Mouse (Mus musculus): ENCODE measurements around the gene Mrps6. TPM values are rescaled to one million over a fixed set of nuclear protein-coding genes. Genes with fewer than 3 reads are reported as not detected.
A peak's percentile ranks its signal among the peaks of the same experiment; 100 is the strongest.

Gene Mrps6
- polyA plus RNA-seq, 1 experiment, result 129 TPM

DNA sequence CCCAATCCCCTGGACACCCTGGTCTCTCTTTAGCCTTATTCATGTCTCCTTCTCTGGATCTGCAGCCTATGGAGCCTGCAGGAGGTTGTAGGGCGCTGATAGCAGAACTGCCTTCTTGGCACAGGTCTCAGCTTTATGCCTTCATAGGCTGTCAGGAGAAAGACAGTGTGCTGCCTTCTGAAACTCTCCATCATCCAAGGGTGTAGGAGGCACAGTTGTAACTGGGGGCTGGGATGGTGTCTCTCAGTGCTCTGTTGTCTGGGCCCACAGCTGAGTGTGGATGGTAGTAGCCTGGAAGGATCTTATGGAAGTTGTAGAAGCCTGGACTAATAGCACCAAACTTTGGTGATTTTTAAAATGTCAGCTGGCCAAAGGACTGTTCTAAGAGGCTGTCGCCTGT is 46.9 kb downstream of the Mrps6 start:
- Histone ChIP-seq H3K4me3 (ENCODE audit: insufficient read depth, low read depth, low read length) (no peak overlapping the region), H3K27me3 (replicated peaks; ENCODE audit: control insufficient read depth, insufficient read depth, low read length) (no peaks in the 10 kb centered on the region), H3K27ac (ENCODE audit: insufficient read depth, low read depth, low read length) (peak overlapping the region; percentile 62), H3K36me3 (ENCODE audit: control insufficient read depth, insufficient read depth, low read length) (no peaks in the 10 kb centered on the region), H3K4me1 (ENCODE audit: control insufficient read depth, insufficient read depth, low read length) (peaks cover 32% of the 10 kb centered on the region; the same call in 1 of the 2 replicates)
- DNase-seq, result no peak
- TF ChIP-seq CTCF (conservative IDR thresholded peaks at IDR 0.05; ENCODE audit: insufficient read depth, insufficient read length, low read depth, low read length) (no peak), POLR2A (IDR thresholded peaks at IDR 0.05; ENCODE audit: low read depth, low read length) (no peak)
- WGBS, result 79% methylated on average over 2 of the region's 2 CpGs

DNA sequence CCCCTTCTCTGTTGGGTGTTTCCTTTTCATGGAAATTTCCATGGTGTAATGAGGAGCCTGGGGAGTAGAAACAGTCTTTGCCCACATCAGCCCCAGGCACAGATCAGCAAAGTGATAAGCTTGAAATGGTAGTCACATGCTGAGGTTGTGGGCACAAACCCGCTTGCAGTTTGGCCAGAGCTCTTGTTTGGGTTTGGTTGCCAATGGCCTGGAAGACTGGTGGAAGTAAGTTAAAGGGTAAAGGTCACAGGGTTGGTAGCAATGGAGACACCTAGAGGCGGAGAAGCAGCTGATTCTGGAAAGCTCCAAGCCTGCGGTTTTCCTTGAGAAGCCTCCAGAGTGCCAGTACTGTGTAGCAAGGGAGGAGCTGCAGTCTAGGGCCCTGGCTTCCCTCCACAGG is 47.6 kb downstream of the Mrps6 start:
- no peak for TF ChIP-seq CTCF (conservative IDR thresholded peaks at IDR 0.05; ENCODE audit: insufficient read depth, insufficient read length, low read depth, low read length)
- TF ChIP-seq POLR2A (IDR thresholded peaks at IDR 0.05; ENCODE audit: low read depth, low read length), result no peak
- Histone ChIP-seq H3K27me3 (replicated peaks; ENCODE audit: control insufficient read depth, insufficient read depth, low read length) (no peaks in the 10 kb centered on the region), H3K36me3 (ENCODE audit: control insufficient read depth, insufficient read depth, low read length) (no peaks in the 10 kb centered on the region), H3K4me3 (ENCODE audit: insufficient read depth, low read depth, low read length) (no peak overlapping the region), H3K27ac (ENCODE audit: insufficient read depth, low read depth, low read length) (peak overlapping the region; percentile 62), H3K4me1 (ENCODE audit: control insufficient read depth, insufficient read depth, low read length) (peaks cover 32% of the 10 kb centered on the region; the same call in 1 of the 2 replicates)
- DNase-seq, result peak; percentile 84
- 42% methylated on average over 3 of the region's 3 CpGs for WGBS

DNA sequence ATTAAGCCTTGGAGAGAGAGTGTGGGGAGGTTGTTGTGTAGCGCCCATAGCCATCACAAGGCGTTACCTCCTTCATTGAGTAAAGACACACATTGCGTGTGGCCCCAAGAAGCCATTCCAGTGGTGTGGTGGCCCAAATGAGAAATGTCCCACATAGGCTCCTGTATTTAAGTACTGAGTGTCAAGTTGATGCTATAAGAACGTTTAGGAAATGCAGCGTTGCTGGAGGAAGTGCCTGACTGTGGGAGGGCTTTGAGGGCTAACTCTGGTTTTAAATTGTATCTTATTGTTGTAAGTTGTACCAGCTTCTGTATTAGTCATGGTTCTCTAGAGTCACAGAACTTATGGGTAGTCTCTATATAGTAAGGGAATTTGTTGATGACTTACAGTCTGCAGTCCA is 49.3 kb downstream of the Mrps6 start:
- Histone ChIP-seq H3K27ac (ENCODE audit: insufficient read depth, low read depth, low read length) (no peak overlapping the region), H3K27me3 (replicated peaks; ENCODE audit: control insufficient read depth, insufficient read depth, low read length) (no peaks in the 10 kb centered on the region), H3K4me3 (ENCODE audit: insufficient read depth, low read depth, low read length) (no peak overlapping the region), H3K36me3 (ENCODE audit: control insufficient read depth, insufficient read depth, low read length) (no peaks in the 10 kb centered on the region), H3K4me1 (ENCODE audit: control insufficient read depth, insufficient read depth, low read length) (peaks cover 28% of the 10 kb centered on the region; the same call in 1 of the 2 replicates)
- no peak for DNase-seq
- WGBS, result 83% methylated on average over 5 of the region's 5 CpGs
- no peak for TF ChIP-seq CTCF (conservative IDR thresholded peaks at IDR 0.05; ENCODE audit: insufficient read depth, insufficient read length, low read depth, low read length)
- TF ChIP-seq POLR2A (IDR thresholded peaks at IDR 0.05; ENCODE audit: low read depth, low read length), result no peak

DNA sequence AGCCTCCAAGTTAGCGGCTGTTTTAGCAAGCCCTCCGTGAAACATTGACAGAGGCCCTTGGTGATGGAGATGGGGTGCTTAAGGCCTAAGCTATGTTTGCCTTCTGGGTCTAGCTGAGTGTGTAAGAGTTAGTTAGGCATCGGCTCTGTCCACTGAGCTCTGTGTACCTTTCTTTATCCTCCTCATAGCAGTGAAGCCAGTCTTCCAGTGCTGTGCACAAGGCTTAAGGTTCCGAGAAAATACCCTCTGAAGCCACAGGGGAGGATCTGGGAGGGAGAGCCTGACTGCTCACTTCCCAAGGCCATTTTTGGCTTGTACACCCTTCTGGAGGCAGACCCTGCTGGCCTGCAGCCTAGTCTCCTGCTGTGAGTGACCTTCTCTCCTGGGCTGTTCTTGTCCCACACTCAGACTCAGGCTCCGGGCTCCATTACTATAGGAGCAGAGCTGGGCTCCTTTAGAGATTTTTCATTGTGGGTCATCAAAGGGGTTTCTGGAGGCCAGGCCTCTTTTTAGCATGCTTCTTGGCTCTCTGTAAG is 56.7 kb downstream of the Mrps6 start:
- DNase-seq, result peak; percentile 63
- Histone ChIP-seq H3K36me3 (ENCODE audit: control insufficient read depth, insufficient read depth, low read length) (no peaks in the 10 kb centered on the region), H3K27me3 (replicated peaks; ENCODE audit: control insufficient read depth, insufficient read depth, low read length) (no peaks in the 10 kb centered on the region), H3K4me1 (ENCODE audit: control insufficient read depth, insufficient read depth, low read length) (0 out of 2 replicates have a peak, but pooled peaks cover 9% of the 10 kb centered on the region), H3K4me3 (ENCODE audit: insufficient read depth, low read depth, low read length) (no peak overlapping the region), H3K27ac (ENCODE audit: insufficient read depth, low read depth, low read length) (0 out of 2 replicates have a peak overlapping the region, but pooled peaks have one; percentile 24)
- TF ChIP-seq POLR2A (IDR thresholded peaks at IDR 0.05; ENCODE audit: low read depth, low read length) (no peak), CTCF (conservative IDR thresholded peaks at IDR 0.05; ENCODE audit: insufficient read depth, insufficient read length, low read depth, low read length) (no peak)
- WGBS, result 68% methylated on average over 5 of the region's 5 CpGs

DNA sequence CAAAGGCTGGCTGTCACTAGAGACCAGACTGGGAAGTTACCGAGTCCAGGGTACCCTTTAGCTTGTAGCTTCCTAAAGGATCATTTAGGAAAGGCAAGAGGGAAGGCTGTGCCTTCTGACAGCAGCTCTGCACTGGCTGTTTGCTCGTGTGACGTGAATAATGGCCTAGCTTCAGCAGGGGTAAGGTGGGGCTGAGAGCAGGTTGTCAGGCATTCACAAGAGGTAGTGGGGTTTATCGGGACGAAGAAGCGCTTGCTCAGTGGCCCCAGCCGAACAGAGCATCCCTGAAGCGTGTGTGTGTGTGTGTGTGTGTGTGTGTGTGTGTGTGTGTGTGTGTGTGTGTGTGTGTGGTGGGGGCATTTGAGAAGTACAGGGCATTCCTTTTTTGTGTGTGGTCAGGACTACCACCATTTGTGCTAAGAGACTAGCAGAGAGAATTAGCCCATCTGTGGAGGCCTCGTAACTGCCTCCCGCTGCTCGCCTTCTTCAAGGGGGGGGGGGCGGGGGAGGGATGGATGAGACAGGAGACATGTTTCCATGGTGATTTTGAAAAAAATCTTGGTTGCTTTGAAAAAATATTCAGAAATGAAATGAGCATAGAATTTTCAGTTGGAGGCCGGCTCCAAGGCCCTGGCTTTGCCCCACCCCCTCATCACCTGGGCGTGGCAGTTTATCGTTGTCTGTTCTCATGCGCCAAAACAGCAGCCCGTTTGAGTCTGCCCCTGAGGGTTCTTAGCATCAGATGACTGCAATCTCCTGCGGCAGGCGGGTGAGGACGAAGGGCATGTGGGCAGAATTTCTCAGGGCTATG is 57.7 kb downstream of the Mrps6 start:
- WGBS, result 47% methylated on average over 20 of the region's 20 CpGs
- H3K36me3 ChIP-seq (ENCODE audit: control insufficient read depth, insufficient read depth, low read length), result no peaks in the 10 kb centered on the region
- no peak for TF ChIP-seq POLR2A (IDR thresholded peaks at IDR 0.05; ENCODE audit: low read depth, low read length)
- no peak overlapping the region for H3K27ac ChIP-seq (ENCODE audit: insufficient read depth, low read depth, low read length)
- DNase-seq, result no peak
- no peak overlapping the region for H3K4me3 ChIP-seq (ENCODE audit: insufficient read depth, low read depth, low read length)
- H3K4me1 ChIP-seq (ENCODE audit: control insufficient read depth, insufficient read depth, low read length), result 0 out of 2 replicates have a peak, but pooled peaks cover 9% of the 10 kb centered on the region
- H3K27me3 ChIP-seq (replicated peaks; ENCODE audit: control insufficient read depth, insufficient read depth, low read length), result no peaks in the 10 kb centered on the region

DNA sequence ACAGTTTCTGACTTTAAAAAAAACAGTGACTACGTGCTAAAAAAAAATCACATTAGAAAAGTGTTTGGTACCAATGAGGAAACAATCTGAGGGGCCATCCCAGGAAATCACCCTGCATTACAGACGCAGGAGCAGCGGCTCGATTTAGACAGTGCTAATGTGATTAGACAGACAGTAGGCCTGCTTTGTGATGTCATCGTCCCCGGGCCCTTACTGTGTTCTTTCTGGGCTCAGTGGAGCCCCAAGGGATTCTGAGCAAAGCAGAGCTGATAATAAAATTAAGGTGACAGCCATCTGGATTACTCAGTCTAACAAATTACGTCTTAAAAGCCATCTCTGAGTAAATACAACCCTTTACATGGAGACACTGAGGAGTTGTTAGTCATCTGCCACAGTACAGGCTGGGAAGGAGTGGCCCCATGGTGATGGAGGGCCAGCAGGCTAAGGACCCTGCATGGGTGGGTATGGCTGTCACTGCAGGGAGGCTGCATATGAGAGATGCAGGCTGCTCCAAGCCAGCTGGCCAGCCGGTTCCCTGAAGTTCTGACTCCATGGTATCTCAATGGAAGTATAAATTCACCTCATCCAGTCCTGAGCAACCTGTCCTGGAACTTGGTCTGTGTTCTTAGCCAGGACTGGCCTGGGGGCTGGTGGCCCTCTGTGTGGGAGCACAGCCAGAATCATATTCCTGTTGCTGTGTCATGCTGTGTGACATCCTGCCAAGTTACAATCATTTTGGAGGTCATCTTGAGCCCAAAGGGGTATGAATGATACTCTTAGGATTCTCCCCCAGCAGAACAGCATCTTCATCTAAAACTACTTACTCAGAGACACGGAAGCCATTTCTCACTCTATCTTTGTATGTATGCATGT is 59.5 kb downstream of the Mrps6 start:
- H3K4me3 ChIP-seq (ENCODE audit: insufficient read depth, low read depth, low read length), result no peak overlapping the region
- 69% methylated on average over 9 of the region's 9 CpGs for WGBS
- H3K27ac ChIP-seq (ENCODE audit: insufficient read depth, low read depth, low read length), result no peak overlapping the region
- no peak for TF ChIP-seq POLR2A (IDR thresholded peaks at IDR 0.05; ENCODE audit: low read depth, low read length)
- no peak for TF ChIP-seq CTCF (conservative IDR thresholded peaks at IDR 0.05; ENCODE audit: insufficient read depth, insufficient read length, low read depth, low read length)
- no peaks in the 10 kb centered on the region for H3K27me3 ChIP-seq (replicated peaks; ENCODE audit: control insufficient read depth, insufficient read depth, low read length)
- DNase-seq, result peak; percentile 27
- no peaks in the 10 kb centered on the region for H3K36me3 ChIP-seq (ENCODE audit: control insufficient read depth, insufficient read depth, low read length)
- H3K4me1 ChIP-seq (ENCODE audit: control insufficient read depth, insufficient read depth, low read length), result 0 out of 2 replicates have a peak, but pooled peaks cover 9% of the 10 kb centered on the region
